ENCODE assay signal across 8 mouse cellular contexts in the genomic region with DNA sequence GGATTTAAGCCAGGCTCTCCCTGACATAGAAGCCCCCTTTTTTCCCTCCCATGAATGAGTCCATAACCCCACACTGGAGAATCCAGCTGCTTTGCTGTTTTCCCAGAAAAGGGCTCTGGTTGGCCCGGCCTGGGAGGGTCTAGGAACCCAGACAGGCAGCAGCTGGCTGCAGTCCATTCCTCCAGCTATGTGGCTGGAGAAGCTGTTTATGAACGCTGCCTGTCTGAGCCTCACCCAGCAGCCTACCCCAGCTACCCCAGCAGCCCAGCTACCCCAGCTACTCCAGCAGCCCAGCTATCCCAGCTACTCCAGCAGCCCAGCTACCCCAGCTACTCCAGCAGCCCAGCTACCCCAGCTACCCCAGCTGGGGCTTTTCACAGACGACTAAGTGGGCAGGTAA. TPM values are rescaled to one million over a fixed set of nuclear protein-coding genes. Genes with fewer than 3 reads are reported as not detected.
A peak's percentile ranks its signal among the peaks of the same experiment; 100 is the strongest.
DNase-seq lines count a peak whose midpoint lies in the region; ATAC-seq lines count a peak whose summit lies in the region.

A gene (plus strand): TSS at position 171 of the 400 bp plus-strand sequence.

- no peak within 1 kb of the TSS for H3K9ac ChIP-seq in kidney, embryonic 14.5 days (ENCODE audit: low read depth, low read length)
- no peak within 1 kb of the TSS for H3K9ac ChIP-seq in hindbrain, embryonic 13.5 days
- no peak within 1 kb of the TSS for H3K9ac ChIP-seq in limb, embryonic 15.5 days
- no peak within 1 kb of the TSS for H3K9ac ChIP-seq in neural tube, embryonic 13.5 days

- no peaks in the 10 kb centered on the region for H3K27me3 ChIP-seq in kidney, embryonic 14.5 days (ENCODE audit: control insufficient read depth, insufficient read depth, low read length)
- no peaks in the 10 kb centered on the region for H3K27me3 ChIP-seq in hindbrain, embryonic 13.5 days
- H3K27me3 ChIP-seq in limb, embryonic 15.5 days, result no peaks in the 10 kb centered on the region
- no peaks in the 10 kb centered on the region for H3K27me3 ChIP-seq in neural tube, embryonic 13.5 days

- peaks cover 12% of the 10 kb centered on the region; the same call in 1 of the 2 replicates for H3K4me1 ChIP-seq in kidney, embryonic 14.5 days (ENCODE audit: control insufficient read depth, insufficient read depth, low read length)
- 0 out of 2 replicates have a peak, but pooled peaks cover 3% of the 10 kb centered on the region for H3K4me1 ChIP-seq in hindbrain, embryonic 13.5 days (replicated peaks)
- H3K4me1 ChIP-seq in limb, embryonic 15.5 days, result peaks cover 57% of the 10 kb centered on the region
- H3K4me1 ChIP-seq in neural tube, embryonic 13.5 days (replicated peaks), result peaks cover 13% of the 10 kb centered on the region; the same call in 1 of the 2 replicates

- no peak within 1 kb of the TSS for H3K4me3 ChIP-seq in kidney, embryonic 14.5 days (ENCODE audit: low read length)
- no peak within 1 kb of the TSS for H3K4me3 ChIP-seq in hindbrain, embryonic 13.5 days
- H3K4me3 ChIP-seq in limb, embryonic 15.5 days, result no peak within 1 kb of the TSS; the same call in 1 of the 2 replicates
- H3K4me3 ChIP-seq in neural tube, embryonic 13.5 days, result no peak within 1 kb of the TSS

- ATAC-seq in kidney, embryonic 14.5 days (ENCODE audit: low FRiP score, low TSS enrichment), result peak; percentile 73; the same call in 1 of the 2 replicates
- ATAC-seq in hindbrain, embryonic 13.5 days (ENCODE audit: low FRiP score), result no peak
- peak; percentile 65 for ATAC-seq in limb, embryonic 15.5 days (ENCODE audit: insufficient number of reproducible peaks, low FRiP score, low TSS enrichment, low read depth)
- no peak for ATAC-seq in neural tube, embryonic 13.5 days (ENCODE audit: low read depth)

- DNase-seq in kidney, adult 9 months, result no peak
- DNase-seq in adrenal gland, postnatal 10 days, result no peak
- no peak for DNase-seq in gastrocnemius, adult 18-20 months (ENCODE audit: low spot score)
- DNase-seq in cerebellum, adult 11-12 months, result no peak

- no peaks in the 10 kb centered on the region for H3K9me3 ChIP-seq in kidney, embryonic 14.5 days (ENCODE audit: control insufficient read depth, low read length)
- no peaks in the 10 kb centered on the region for H3K9me3 ChIP-seq in hindbrain, embryonic 13.5 days
- no peaks in the 10 kb centered on the region for H3K9me3 ChIP-seq in limb, embryonic 15.5 days
- H3K9me3 ChIP-seq in neural tube, embryonic 13.5 days, result no peaks in the 10 kb centered on the region

- H3K36me3 ChIP-seq in kidney, embryonic 14.5 days (ENCODE audit: control insufficient read depth, insufficient read depth, low read length), result no peaks in the 10 kb centered on the region
- no peaks in the 10 kb centered on the region for H3K36me3 ChIP-seq in hindbrain, embryonic 13.5 days
- no peaks in the 10 kb centered on the region for H3K36me3 ChIP-seq in limb, embryonic 15.5 days
- H3K36me3 ChIP-seq in neural tube, embryonic 13.5 days, result no peaks in the 10 kb centered on the region

- no peak within 1 kb of the TSS for H3K4me2 ChIP-seq in kidney, embryonic 14.5 days (replicated peaks; ENCODE audit: low read depth, low read length)
- H3K4me2 ChIP-seq in hindbrain, embryonic 13.5 days, result no peak within 1 kb of the TSS
- no peak within 1 kb of the TSS for H3K4me2 ChIP-seq in limb, embryonic 15.5 days
- H3K4me2 ChIP-seq in neural tube, embryonic 13.5 days, result no peak within 1 kb of the TSS

- WGBS in kidney, embryonic 14.5 days, result 47% methylated on average over 3 of the region's 3 CpGs
- WGBS in hindbrain, embryonic 13.5 days, result 62% methylated on average over 3 of the region's 3 CpGs
- WGBS in limb, embryonic 15.5 days, result 10% methylated on average over 3 of the region's 3 CpGs
- 46% methylated on average over 3 of the region's 3 CpGs for WGBS in neural tube, embryonic 13.5 days

- H3K27ac ChIP-seq in kidney, embryonic 14.5 days (ENCODE audit: low read depth, low read length), result peak within 1 kb of the TSS; percentile 77
- no peak within 1 kb of the TSS for H3K27ac ChIP-seq in hindbrain, embryonic 13.5 days
- peak within 1 kb of the TSS; percentile 91 for H3K27ac ChIP-seq in limb, embryonic 15.5 days
- H3K27ac ChIP-seq in neural tube, embryonic 13.5 days (replicated peaks), result peak within 1 kb of the TSS; percentile 28; the same call in 1 of the 2 replicates

RNA-seq across cellular contexts. Expression of the gene that starts here (rescaled TPM):
- polyA plus RNA-seq in kidney, embryonic 14.5 days (2014; fragmentation: Nextera tagmentation; extraction: Ambion mirVana), result 134 and 136 TPM in 2 replicates
- 100 to 1,000 TPM in 1 of 2 experiments, 10 to 100 TPM in 1; 92.2 to 104 TPM for total RNA-seq in adrenal gland, postnatal 10 days (2021)
- 10 to 100 TPM; 16.4 to 16.5 TPM for total RNA-seq in gastrocnemius, adult 18-20 months (2021)
- polyA plus RNA-seq in hindbrain, embryonic 13.5 days (2015; fragmentation: Nextera tagmentation; extraction: Ambion mirVana), result 75.4 and 82.8 TPM in 2 replicates
- polyA plus RNA-seq in limb, embryonic 15.5 days (2015; fragmentation: Nextera tagmentation; extraction: Ambion mirVana), result 98.4 and 108 TPM in 2 replicates
- 80.5 and 82.1 TPM in 2 replicates for polyA plus RNA-seq in neural tube, embryonic 13.5 days (2015; fragmentation: Nextera tagmentation; extraction: Ambion mirVana)

Comparison
In these comparisons a context has a peak if more than half of its experiments do, and no peak if none do; other contexts are left out.
1. RNA of the gene that starts here (total RNA-seq): 92.2 to 104 TPM in adrenal gland, postnatal 10 days; 16.4 to 16.5 TPM in gastrocnemius, adult 18-20 months; every median in the first group is over 4 times any median in the second.
2. ATAC-seq: peak in kidney, embryonic 14.5 days (single experiment) and limb, embryonic 15.5 days (single experiment); none in hindbrain, embryonic 13.5 days (single experiment) and neural tube, embryonic 13.5 days (single experiment).